Mouse (Mus musculus) lung, postnatal 0 days (tissue): ENCODE measurements around the gene Lyl1. TPM values are rescaled to one million over a fixed set of nuclear protein-coding genes. Genes with fewer than 3 reads are reported as not detected.

ENCODE experiments used
- ATAC-seq: fragments of 200-750 bp; cut with Nextera tagmentation; 2 replicates; pipeline ENCODE4 v1.8.0; 2017; ENCODE audit warnings: moderate library complexity
- DNase-seq: peaks from one replicate; pipeline ENCODE4 v3.0.0-alpha.2; 2016; ENCODE audit warnings: low spot score
- H3K27ac ChIP-seq: fragments of 300-500 bp; sonication (generic); 2 replicates; pipeline ENCODE4 v1.5.1; 2014; ENCODE audit warnings: antibody characterized with exemption, mild to moderate bottlenecking, low read length, mixed read lengths
- H3K27me3 ChIP-seq: fragments of 300-500 bp; sonication (generic); replicated peaks from 2 replicates; pipeline ENCODE4 v1.6.1; 2014; ENCODE audit warnings: low read length, mixed read lengths; ENCODE audit not compliant: insufficient read depth
- H3K36me3 ChIP-seq: fragments of 300-500 bp; sonication (generic); 2 replicates; pipeline ENCODE4 v1.6.1; 2014; ENCODE audit warnings: low read length, mixed read lengths; ENCODE audit not compliant: insufficient read depth
- H3K4me1 ChIP-seq: fragments of 300-500 bp; sonication (generic); 2 replicates; pipeline ENCODE4 v1.6.1; 2014; ENCODE audit warnings: antibody characterized with exemption, low read depth, low read length, mixed read lengths; ENCODE audit not compliant: insufficient read depth
- H3K4me2 ChIP-seq: fragments of 300-500 bp; sonication (generic); replicated peaks from 2 replicates; pipeline ENCODE4 v1.6.1; 2014; ENCODE audit warnings: low read depth, mild to moderate bottlenecking, low read length, moderate library complexity, mixed read lengths
- H3K4me3 ChIP-seq: fragments of 300-500 bp; sonication (generic); 2 replicates; pipeline ENCODE4 v1.5.1; 2014; ENCODE audit warnings: low read depth, low read length
- H3K9ac ChIP-seq: fragments of 300-500 bp; sonication (generic); replicated peaks from 2 replicates; pipeline ENCODE4 v1.6.1; 2014; ENCODE audit warnings: low read depth, mild to moderate bottlenecking
- H3K9me3 ChIP-seq: fragments of 300-500 bp; sonication (generic); 2 replicates; pipeline ENCODE4 v1.6.1; 2016; ENCODE audit warnings: low read length, mixed read lengths
- CTCF ChIP-seq: IDR thresholded peaks from 2 replicates; pipeline ENCODE4 v1.5.1; 2016; ENCODE audit warnings: antibody characterized with exemption, mild to moderate bottlenecking
- EP300 ChIP-seq: IDR thresholded peaks from 2 replicates; pipeline ENCODE4 v1.6.1; 2016; ENCODE audit warnings: antibody characterized with exemption, mild to moderate bottlenecking, control low read depth
- WGBS: fragments of 180-500 bp; shearing (Covaris S2); extraction: QIAGEN DNeasy Blood & Tissue Kit; methylation state at CpG from one replicate; pipeline ENCODE4 v1.1.7; 2014; 5-methylcytosine and 5-hydroxymethylcytosine counted together
- polyA plus RNA-seq: library from polyadenylated mRNA; unstranded; fragments of >200 nt; fragmentation: Nextera tagmentation; extraction: Ambion mirVana; gene quantifications from 2 replicates; pipeline ENCODE4 v1.2.1, GENCODE M21; 2015

Gene Lyl1
- polyA plus RNA-seq, 1 experiment from 2014 or later = 11.6 TPM

DNA sequence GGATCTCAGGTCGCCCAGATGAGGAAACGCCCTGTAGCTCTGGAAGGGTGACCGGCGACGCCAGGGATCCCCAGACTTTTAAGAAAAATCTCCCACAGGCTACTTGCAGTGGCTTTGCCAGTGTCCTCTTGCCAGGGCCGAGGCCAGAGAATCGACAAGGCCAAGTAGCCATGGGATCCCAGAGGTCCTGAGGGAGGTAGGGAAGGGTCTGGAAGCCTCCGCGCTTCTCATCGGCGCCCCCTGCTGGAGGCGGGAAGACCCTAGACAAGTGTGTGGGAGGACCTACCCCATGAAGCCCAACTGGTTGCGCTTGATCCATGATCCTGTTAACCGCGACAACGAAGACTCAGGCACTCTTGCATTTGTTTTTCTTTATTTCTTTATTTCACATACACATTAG, 3.1 kb downstream of the Lyl1 start:
- H3K4me1 ChIP-seq = peaks cover 15% of the 10 kb centered on the region
- no peak overlapping the region for H3K9ac ChIP-seq
- peak overlapping the region; percentile 69 for H3K4me2 ChIP-seq
- ATAC-seq (peak; percentile 18), DNase-seq (peak; percentile 80)
- no peaks in the 10 kb centered on the region for H3K36me3 ChIP-seq
- 14% methylated on average over 16 of the region's 16 CpGs for WGBS
- peak overlapping the region; percentile 81 for H3K27ac ChIP-seq
- H3K9me3 ChIP-seq = no peaks in the 10 kb centered on the region
- H3K4me3 ChIP-seq = peak overlapping the region; percentile 32
- no peak for TF ChIP-seq EP300
- peak; percentile 85 for TF ChIP-seq CTCF
- H3K27me3 ChIP-seq = no peaks in the 10 kb centered on the region

DNA sequence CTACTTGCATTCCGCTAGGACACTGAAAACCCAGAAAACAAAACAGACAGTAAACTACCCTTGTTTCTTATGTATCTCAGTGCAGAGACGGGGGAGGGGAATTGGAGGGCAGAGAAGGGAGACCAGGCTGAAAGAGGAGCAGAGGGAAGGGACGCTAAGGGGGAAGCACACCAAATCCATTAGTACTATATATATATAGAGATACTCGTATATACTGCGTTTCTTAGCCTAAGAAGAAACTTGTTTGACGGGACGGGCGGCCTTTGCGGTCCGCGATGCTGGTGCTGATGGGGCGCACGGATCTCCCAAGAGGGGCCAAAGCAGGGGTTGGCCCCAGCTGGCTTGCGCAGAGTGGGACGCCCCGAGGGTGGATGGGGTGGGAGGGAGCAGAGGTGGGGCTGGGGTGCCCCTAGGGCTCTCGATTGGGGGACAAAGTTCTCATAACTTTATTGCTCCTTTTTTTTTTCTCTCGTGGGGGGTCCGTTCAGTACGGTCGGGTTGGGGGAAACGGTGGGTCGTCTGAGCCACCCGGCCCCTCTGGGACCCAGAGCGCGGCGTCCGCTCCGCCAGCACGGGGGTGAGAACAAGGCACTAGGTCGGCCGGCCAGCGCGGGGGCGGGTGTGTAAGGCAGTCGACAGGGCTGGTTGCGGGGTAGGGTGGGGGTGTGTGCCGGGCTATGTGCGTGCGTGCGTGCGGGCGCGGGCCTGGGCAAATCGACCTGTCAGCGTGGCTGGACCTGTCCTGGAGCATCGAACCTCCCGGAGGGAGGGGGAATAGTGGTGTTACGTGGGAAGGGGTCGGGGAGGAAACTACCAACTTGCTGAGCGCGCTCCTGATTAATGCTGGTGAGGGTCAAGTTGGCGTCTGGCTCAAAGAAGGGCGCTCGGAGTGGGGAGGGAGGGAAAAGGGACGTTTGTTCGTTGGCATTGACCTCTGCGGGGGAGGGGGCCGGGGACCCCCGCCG, 3.9 kb downstream of the Lyl1 start:
- no peaks in the 10 kb centered on the region for H3K27me3 ChIP-seq
- WGBS = 13% methylated on average over 50 of the region's 61 CpGs
- peaks cover 13% of the 10 kb centered on the region for H3K4me1 ChIP-seq
- H3K9me3 ChIP-seq = no peaks in the 10 kb centered on the region
- no peaks in the 10 kb centered on the region for H3K36me3 ChIP-seq
- peak; percentile 35 for DNase-seq
- peak overlapping the region; percentile 32 for H3K4me3 ChIP-seq
- peak overlapping the region; percentile 81 for H3K27ac ChIP-seq
- no peak for ATAC-seq
- TF ChIP-seq EP300 (no peak), CTCF (no peak)
- H3K9ac ChIP-seq = peak overlapping the region; percentile 32; the same call in 1 of the 2 replicates
- peak overlapping the region; percentile 69 for H3K4me2 ChIP-seq

DNA sequence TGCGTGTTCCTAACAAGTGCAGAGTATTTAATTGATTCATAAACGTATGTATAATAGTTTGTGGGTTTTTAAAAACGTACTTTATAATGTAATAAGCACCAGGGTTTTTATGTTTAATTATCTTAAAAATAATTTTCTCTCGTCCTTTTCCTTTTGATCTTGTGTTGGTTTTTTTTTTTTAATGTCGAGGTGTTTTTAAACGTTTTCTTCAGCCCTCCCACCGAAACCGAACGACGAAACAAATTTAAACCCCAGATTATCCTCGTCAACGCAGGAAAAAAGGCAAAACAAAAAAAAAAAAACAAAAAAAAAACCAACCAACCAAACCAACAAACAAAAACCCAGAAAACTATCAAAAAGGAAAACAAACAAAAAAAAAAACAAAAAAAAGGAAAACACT, 4.7 kb downstream of the Lyl1 start:
- Histone ChIP-seq H3K4me2 (peak overlapping the region; percentile 69), H3K27me3 (no peaks in the 10 kb centered on the region), H3K27ac (peak overlapping the region; percentile 88), H3K4me1 (peaks cover 13% of the 10 kb centered on the region), H3K9ac (peak overlapping the region; percentile 32; the same call in 1 of the 2 replicates), H3K9me3 (no peaks in the 10 kb centered on the region), H3K36me3 (no peaks in the 10 kb centered on the region), H3K4me3 (peak overlapping the region; percentile 32)
- ATAC-seq (no peak), DNase-seq (no peak)
- TF ChIP-seq EP300 = no peak
- no peak for TF ChIP-seq CTCF
- WGBS = 40% methylated on average over 12 of the region's 12 CpGs

GRCm38 (mm10) chr8:84706610-84707266, 5.5 kb downstream of the Lyl1 start:
- peak overlapping the region; percentile 69 for H3K4me2 ChIP-seq
- peak overlapping the region; percentile 25 for H3K4me3 ChIP-seq
- no peaks in the 10 kb centered on the region for H3K9me3 ChIP-seq
- H3K27me3 ChIP-seq = no peaks in the 10 kb centered on the region
- H3K27ac ChIP-seq = peak overlapping the region; percentile 88
- ATAC-seq (peak; percentile 29), DNase-seq (peak; percentile 54)
- H3K9ac ChIP-seq = peak overlapping the region; percentile 29; the same call in 1 of the 2 replicates
- TF ChIP-seq CTCF (no peak), EP300 (no peak)
- WGBS = 19% methylated on average over 42 of the region's 45 CpGs
- peaks cover 19% of the 10 kb centered on the region for H3K4me1 ChIP-seq
- H3K36me3 ChIP-seq = no peaks in the 10 kb centered on the region

DNA sequence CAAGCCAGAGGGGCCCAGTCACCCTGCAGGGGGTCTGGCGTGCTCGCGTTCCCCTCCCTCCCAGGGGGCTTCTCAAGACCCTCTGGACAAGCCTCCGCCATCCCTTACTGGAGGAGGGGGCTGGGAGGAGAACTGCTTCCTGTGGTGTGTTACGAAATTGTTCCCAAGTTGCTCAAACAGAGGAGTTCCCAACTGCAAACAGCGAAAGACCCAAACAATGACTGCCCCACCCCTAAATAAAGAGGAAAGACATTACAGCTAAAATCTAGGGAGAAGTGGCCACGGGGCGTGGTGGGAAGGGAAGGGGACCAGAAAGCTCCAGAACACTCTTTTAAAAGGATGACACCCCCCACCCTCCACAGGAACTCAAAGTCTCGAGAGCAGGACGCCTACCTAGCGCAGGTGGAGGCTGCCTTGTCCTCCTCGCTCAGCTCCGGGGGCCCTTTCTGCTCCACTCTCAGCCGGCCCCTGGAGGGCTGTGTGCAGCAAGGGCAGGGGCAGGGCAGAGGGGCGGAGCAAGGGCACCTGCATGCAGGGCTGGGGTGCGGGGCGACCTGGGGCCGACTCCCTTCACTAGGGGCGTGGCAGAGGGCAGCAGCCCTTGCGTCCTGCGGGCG, 6.1 kb downstream of the Lyl1 start:
- Histone ChIP-seq H3K9ac (peak overlapping the region; percentile 39), H3K4me2 (peak overlapping the region; percentile 69), H3K4me3 (peak overlapping the region; percentile 25), H3K9me3 (no peaks in the 10 kb centered on the region), H3K36me3 (no peaks in the 10 kb centered on the region), H3K27me3 (no peaks in the 10 kb centered on the region), H3K27ac (peak overlapping the region; percentile 88), H3K4me1 (peaks cover 22% of the 10 kb centered on the region)
- TF ChIP-seq EP300 (peak; percentile 79), CTCF (no peak)
- 19% methylated on average over 22 of the region's 22 CpGs for WGBS
- ATAC-seq (peak; percentile 56), DNase-seq (peak; percentile 93)
